Mouse (Mus musculus): ENCODE results near the gene Gm11096. TPM values are rescaled to one million over a fixed set of nuclear protein-coding genes. Genes with fewer than 3 reads are reported as not detected.

Gene Gm11096
- total RNA-seq, 2 experiments from 2014 or later = not detected

- peak overlapping the region; percentile 85 for H3K27ac ChIP-seq
Observed at GRCm38 (mm10) chr17:81427245-81427644, 14.3 kb upstream of the Gm11096 start.

GRCm38 (mm10) chr17:81432733-81433132 is 8.8 kb upstream of the Gm11096 start:
- no peak overlapping the region for H3K27ac ChIP-seq
- H3K4me3 ChIP-seq = no peak overlapping the region
- no peak for TF ChIP-seq CTCF (IDR thresholded peaks at IDR 0.05)
- intact Hi-C loops (cut with DNase I) = no loop called here
- no peak for DNase-seq (ENCODE audit: extremely low spot score in 1 of 2, low spot score in 2 of 2)

More at GRCm38 (mm10) chr17:81427245-81427644, 14.3 kb upstream of the Gm11096 start:
- no peak overlapping the region for H3K4me3 ChIP-seq
- TF ChIP-seq CTCF (IDR thresholded peaks at IDR 0.05) = no peak
- intact Hi-C loops (cut with DNase I) = no loop called here
- DNase-seq (ENCODE audit: extremely low spot score in 1 of 2, low spot score in 2 of 2) = peak; percentile 30 to 56

- DNase-seq (ENCODE audit: extremely low spot score in 1 of 2, low spot score in 2 of 2) = no peak
- intact Hi-C loops (cut with DNase I) = no loop called here
- H3K4me3 ChIP-seq = no peak overlapping the region
- no peak overlapping the region for H3K27ac ChIP-seq
- TF ChIP-seq CTCF (IDR thresholded peaks at IDR 0.05) = no peak
Observed at GRCm38 (mm10) chr17:81433148-81433547, 8.4 kb upstream of the Gm11096 start.

GRCm38 (mm10) chr17:81455269-81455668 is 13.7 kb downstream of the Gm11096 start:
- intact Hi-C loops (cut with DNase I) = no loop called here
- DNase-seq (ENCODE audit: extremely low spot score in 1 of 2, low spot score in 2 of 2) = no peak
- TF ChIP-seq CTCF (IDR thresholded peaks at IDR 0.05) = no peak
- Histone ChIP-seq H3K27ac (no peak overlapping the region), H3K4me3 (no peak overlapping the region)

- intact Hi-C loops (cut with DNase I) = no loop called here
- no peak for TF ChIP-seq CTCF (IDR thresholded peaks at IDR 0.05)
- Histone ChIP-seq H3K27ac (no peak overlapping the region), H3K4me3 (no peak overlapping the region)
- DNase-seq (ENCODE audit: extremely low spot score in 1 of 2, low spot score in 2 of 2) = no peak
Observed at GRCm38 (mm10) chr17:81455977-81456376, 14.4 kb downstream of the Gm11096 start.

GRCm38 (mm10) chr17:81459379-81459778 is 17.8 kb downstream of the Gm11096 start:
- intact Hi-C loops (cut with DNase I) = no loop called here
- DNase-seq (ENCODE audit: extremely low spot score in 1 of 2, low spot score in 2 of 2) = no peak
- H3K27ac ChIP-seq = no peak overlapping the region
- H3K4me3 ChIP-seq = no peak overlapping the region
- TF ChIP-seq CTCF (IDR thresholded peaks at IDR 0.05) = no peak

- no peak for DNase-seq (ENCODE audit: extremely low spot score in 1 of 2, low spot score in 2 of 2)
- no peak overlapping the region for H3K4me3 ChIP-seq
- peak overlapping the region; percentile 44 for H3K27ac ChIP-seq
- intact Hi-C loops (cut with DNase I) = no loop called here
- no peak for TF ChIP-seq CTCF (IDR thresholded peaks at IDR 0.05)
Observed at GRCm38 (mm10) chr17:81468941-81469340, 27.4 kb downstream of the Gm11096 start.

- Histone ChIP-seq H3K4me3 (no peak overlapping the region), H3K27ac (no peak overlapping the region)
- no peak for TF ChIP-seq CTCF (IDR thresholded peaks at IDR 0.05)
- DNase-seq (ENCODE audit: extremely low spot score in 1 of 2, low spot score in 2 of 2) = no peak
- intact Hi-C loops (cut with DNase I) = loop anchor here (10.0 kb wide), 1 partner anchor 191 kb away; no protein-coding TSS in a partner anchor
Observed at GRCm38 (mm10) chr17:81473363-81473762, 31.8 kb downstream of the Gm11096 start.

- no peak overlapping the region for H3K4me3 ChIP-seq
Observed at GRCm38 (mm10) chr17:81477420-81477819, 35.9 kb downstream of the Gm11096 start.

GRCm38 (mm10) chr17:81479807-81480206 is 38.2 kb downstream of the Gm11096 start:
- intact Hi-C loops (cut with DNase I) = loop anchor here (10.0 kb wide), 1 partner anchor 185 kb away; no protein-coding TSS in a partner anchor

More at GRCm38 (mm10) chr17:81477420-81477819, 35.9 kb downstream of the Gm11096 start:
- no peak overlapping the region for H3K27ac ChIP-seq
- no peak for DNase-seq (ENCODE audit: extremely low spot score in 1 of 2, low spot score in 2 of 2)
- intact Hi-C loops (cut with DNase I) = loop anchor here (2.0 to 10.0 kb wide), 2 partner anchors 187 to 309 kb away; no protein-coding TSS in a partner anchor
- TF ChIP-seq CTCF (IDR thresholded peaks at IDR 0.05) = peak; percentile 42

GRCm38 (mm10) chr17:81480351-81481161 is 39.0 kb downstream of the Gm11096 start:
- intact Hi-C loops (cut with DNase I) = no loop called here
- Histone ChIP-seq H3K27ac (no peak overlapping the region), H3K4me3 (no peak overlapping the region)
- peak in 1 of 2 experiments; percentile 29 for DNase-seq (ENCODE audit: extremely low spot score in 1 of 2, low spot score in 2 of 2)
- no peak for TF ChIP-seq CTCF (IDR thresholded peaks at IDR 0.05)

More at GRCm38 (mm10) chr17:81479807-81480206, 38.2 kb downstream of the Gm11096 start:
- DNase-seq (ENCODE audit: extremely low spot score in 1 of 2, low spot score in 2 of 2) = no peak
- H3K4me3 ChIP-seq = no peak overlapping the region
- H3K27ac ChIP-seq = no peak overlapping the region
- TF ChIP-seq CTCF (IDR thresholded peaks at IDR 0.05) = no peak

- intact Hi-C loops (cut with DNase I) = no loop called here
- Histone ChIP-seq H3K27ac (no peak overlapping the region), H3K4me3 (no peak overlapping the region)
- no peak for DNase-seq (ENCODE audit: extremely low spot score in 1 of 2, low spot score in 2 of 2)
- TF ChIP-seq CTCF (IDR thresholded peaks at IDR 0.05) = no peak
Observed at GRCm38 (mm10) chr17:81481843-81482490, 40.4 kb downstream of the Gm11096 start.

Measured in left cerebral cortex, adult 2 months (tissue).